Mouse (Mus musculus) MEL (cell line): ENCODE measurements at regions not wholly inside any gene's neighbourhood (a gene's known extent, or its start where the extent isn't known, plus 50 kb on each side); places are given as distances from the start of the nearest gene placed in this dataset.

Experiments used
- CTCF ChIP-seq, 3 experiments: IDR thresholded peaks in 2 of 3; conservative IDR thresholded peaks in 1 of 3; 2 replicates each; pipeline ENCODE4 v1.5.1; 2011 to 2012; ENCODE audit warnings: low read length in 3 of 3, low read depth in 2 of 3, mild to moderate bottlenecking in 2 of 3, improper control_type of control experiment in 1 of 3, inconsistent platforms in 1 of 3, mixed read lengths in 1 of 3, moderate library complexity in 1 of 3; ENCODE audit not compliant: control insufficient read depth in 1 of 3, insufficient read depth in 1 of 3, poor library complexity in 1 of 3, severe bottlenecking in 1 of 3
- EP300 ChIP-seq, 2 experiments: IDR thresholded peaks; 2 replicates each; pipeline ENCODE4 v1.6.1; 2011; ENCODE audit warnings: improper control_type of control experiment in 2 of 2, low read length in 2 of 2, low read depth in 1 of 2, mild to moderate bottlenecking in 1 of 2
- POLR2A ChIP-seq, 2 experiments: IDR thresholded peaks; 2 replicates each; pipeline ENCODE4 v1.6.1; 2011 to 2012; ENCODE audit warnings: low read length in 2 of 2, mild to moderate bottlenecking in 2 of 2, control low read depth in 1 of 2, improper control_type of control experiment in 1 of 2, low read depth in 1 of 2, moderate library complexity in 1 of 2; ENCODE audit not compliant: control insufficient read depth in 1 of 2, insufficient read depth in 1 of 2, poor library complexity in 1 of 2
- RAD21 ChIP-seq: IDR thresholded peaks from 2 replicates; pipeline ENCODE4 v1.6.1; 2011; ENCODE audit warnings: mild to moderate bottlenecking, low read depth, low read length, improper control_type of control experiment
- TAL1 ChIP-seq: IDR thresholded peaks from 2 replicates; pipeline ENCODE4 v1.6.1; 2012; ENCODE audit warnings: mild to moderate bottlenecking, inconsistent platforms, low read length, moderate library complexity, mixed read lengths
- TBP ChIP-seq: IDR thresholded peaks from 2 replicates; pipeline ENCODE4 v1.8.0; 2011; ENCODE audit warnings: low read depth, low read length, improper control_type of control experiment
- ZKSCAN1 ChIP-seq: IDR thresholded peaks from 2 replicates; pipeline ENCODE4 v1.6.1; 2012; ENCODE audit warnings: low read depth, mild to moderate bottlenecking, inconsistent platforms, low read length, improper control_type of control experiment, moderate library complexity

DNA sequence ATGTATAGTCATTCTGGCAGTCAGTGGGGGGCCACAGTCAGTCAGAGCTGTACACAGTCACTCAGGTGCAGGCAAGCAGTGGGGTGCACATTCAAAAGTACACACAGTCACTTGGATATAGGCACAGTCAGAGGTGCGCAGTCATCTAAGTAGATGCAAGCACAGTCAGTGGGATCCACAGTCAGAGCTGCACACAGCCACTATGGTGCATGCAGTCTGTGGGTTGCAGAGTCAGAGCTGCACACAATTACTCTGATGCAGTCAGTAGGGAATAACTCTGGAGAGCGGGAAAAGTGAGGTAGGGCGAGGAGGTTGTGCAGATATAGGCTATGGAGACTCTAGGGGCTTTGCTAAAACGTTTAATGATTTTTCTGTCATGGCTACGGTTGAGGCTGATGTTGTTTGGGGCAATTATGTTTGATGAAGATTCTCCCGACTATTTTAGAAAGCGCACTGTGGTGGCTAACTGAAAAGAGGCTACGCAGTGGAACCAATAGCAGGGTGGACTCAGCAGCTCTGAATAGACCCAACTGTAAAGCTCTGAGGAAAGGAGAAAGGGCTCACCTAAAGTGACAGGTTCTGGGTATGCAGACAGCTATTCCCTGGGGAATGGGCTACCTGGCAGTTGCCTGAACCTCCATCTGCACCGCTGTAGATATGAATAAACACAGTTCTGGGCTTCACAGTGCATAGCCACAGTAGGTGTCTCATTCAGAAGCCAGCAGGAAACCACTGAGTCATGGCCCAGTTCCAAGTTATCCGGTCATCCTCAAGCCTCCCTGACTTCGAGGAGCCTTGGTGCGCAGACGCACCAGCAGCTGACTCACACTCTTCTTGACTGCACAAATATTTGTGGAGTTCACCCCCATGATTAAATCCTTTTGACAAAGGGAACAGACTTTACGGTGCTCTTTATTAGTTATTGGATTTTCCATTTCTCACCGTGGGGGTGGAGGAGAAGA is 282.9 kb downstream of the Kcns3 start:
- TF ChIP-seq CTCF (IDR thresholded peaks at IDR 0.05 in 2 of 3, conservative IDR thresholded peaks at IDR 0.05 in 1 of 3; ENCODE audit: control insufficient read depth in 1 of 3, insufficient read depth in 1 of 3, low read depth in 2 of 3, low read length in 3 of 3, poor library complexity in 1 of 3, severe bottlenecking in 1 of 3), result no peak
- TF ChIP-seq POLR2A (IDR thresholded peaks at IDR 0.05; ENCODE audit: control insufficient read depth in 1 of 2, insufficient read depth in 1 of 2, low read depth in 1 of 2, low read length in 2 of 2, poor library complexity in 1 of 2), result no peak
- TF ChIP-seq EP300 (IDR thresholded peaks at IDR 0.05; ENCODE audit: low read depth in 1 of 2, low read length in 2 of 2), result no peak
- no peak for TF ChIP-seq TBP
- no peak for TF ChIP-seq RAD21
- TF ChIP-seq TAL1, result no peak
- no peak for TF ChIP-seq ZKSCAN1
